Mouse (Mus musculus): Measurements from ENCODE around the gene Itga9. TPM values are rescaled to one million over a fixed set of nuclear protein-coding genes. Genes with fewer than 3 reads are reported as not detected.

The Itga9 gene
- polyA plus RNA-seq, 1 experiment, result 6.2 TPM

DNA sequence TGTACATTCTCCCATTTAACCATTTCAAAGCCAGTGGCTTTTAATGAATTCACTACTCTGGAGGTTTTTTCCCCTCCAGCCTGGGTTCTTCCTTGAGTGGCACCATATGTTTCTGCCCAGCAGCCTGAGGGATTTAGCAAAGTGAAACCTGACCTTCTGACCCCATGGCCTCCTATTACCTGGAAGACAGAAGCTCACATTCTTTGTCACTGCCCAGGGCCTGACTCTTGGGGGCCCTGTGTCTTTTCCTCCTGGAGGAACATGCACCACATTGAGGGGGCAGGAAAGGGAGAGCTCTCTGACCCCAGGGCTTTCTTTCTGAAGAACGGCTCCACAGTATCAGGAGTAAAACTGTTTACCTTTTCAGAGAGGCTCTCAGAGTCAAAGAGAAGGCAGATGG, 46.9 kb downstream of the Itga9 start:
- Histone ChIP-seq H3K27ac (ENCODE audit: control insufficient read depth, insufficient read depth, low read depth, low read length) (no peak overlapping the region), H3K4me1 (ENCODE audit: control insufficient read depth, insufficient read depth, low read length) (no peaks in the 10 kb centered on the region)

GRCm38 (mm10) chr9:118654969-118655368, 48.5 kb downstream of the Itga9 start:
- Histone ChIP-seq H3K36me3 (ENCODE audit: control insufficient read depth, insufficient read depth, low read length) (no peaks in the 10 kb centered on the region), H3K27ac (ENCODE audit: control insufficient read depth, insufficient read depth, low read depth, low read length) (no peak overlapping the region), H3K4me1 (ENCODE audit: control insufficient read depth, insufficient read depth, low read length) (no peaks in the 10 kb centered on the region), H3K4me3 (ENCODE audit: control insufficient read depth, low read depth, low read length) (no peak overlapping the region), H3K27me3 (ENCODE audit: control insufficient read depth, insufficient read depth, low read length) (no peaks in the 10 kb centered on the region)
- no peak for TF ChIP-seq CTCF (IDR thresholded peaks at IDR 0.05; ENCODE audit: control insufficient read depth, insufficient read depth, insufficient replicate concordance, low read depth, low read length)
- TF ChIP-seq POLR2A (IDR thresholded peaks at IDR 0.05; ENCODE audit: control insufficient read depth, low read depth, low read length), result no peak

More for the DNA sequence above, 46.9 kb downstream of the Itga9 start:
- no peaks in the 10 kb centered on the region for H3K27me3 ChIP-seq (ENCODE audit: control insufficient read depth, insufficient read depth, low read length)
- TF ChIP-seq CTCF (IDR thresholded peaks at IDR 0.05; ENCODE audit: control insufficient read depth, insufficient read depth, insufficient replicate concordance, low read depth, low read length) (no peak), POLR2A (IDR thresholded peaks at IDR 0.05; ENCODE audit: control insufficient read depth, low read depth, low read length) (no peak)
- no peaks in the 10 kb centered on the region for H3K36me3 ChIP-seq (ENCODE audit: control insufficient read depth, insufficient read depth, low read length)
- no peak overlapping the region for H3K4me3 ChIP-seq (ENCODE audit: control insufficient read depth, low read depth, low read length)

GRCm38 (mm10) chr9:118655726-118656125, 49.2 kb downstream of the Itga9 start:
- Histone ChIP-seq H3K36me3 (ENCODE audit: control insufficient read depth, insufficient read depth, low read length) (no peaks in the 10 kb centered on the region), H3K27ac (ENCODE audit: control insufficient read depth, insufficient read depth, low read depth, low read length) (no peak overlapping the region), H3K4me1 (ENCODE audit: control insufficient read depth, insufficient read depth, low read length) (no peaks in the 10 kb centered on the region), H3K4me3 (ENCODE audit: control insufficient read depth, low read depth, low read length) (no peak overlapping the region), H3K27me3 (ENCODE audit: control insufficient read depth, insufficient read depth, low read length) (no peaks in the 10 kb centered on the region)
- no peak for TF ChIP-seq CTCF (IDR thresholded peaks at IDR 0.05; ENCODE audit: control insufficient read depth, insufficient read depth, insufficient replicate concordance, low read depth, low read length)
- TF ChIP-seq POLR2A (IDR thresholded peaks at IDR 0.05; ENCODE audit: control insufficient read depth, low read depth, low read length), result no peak

DNA sequence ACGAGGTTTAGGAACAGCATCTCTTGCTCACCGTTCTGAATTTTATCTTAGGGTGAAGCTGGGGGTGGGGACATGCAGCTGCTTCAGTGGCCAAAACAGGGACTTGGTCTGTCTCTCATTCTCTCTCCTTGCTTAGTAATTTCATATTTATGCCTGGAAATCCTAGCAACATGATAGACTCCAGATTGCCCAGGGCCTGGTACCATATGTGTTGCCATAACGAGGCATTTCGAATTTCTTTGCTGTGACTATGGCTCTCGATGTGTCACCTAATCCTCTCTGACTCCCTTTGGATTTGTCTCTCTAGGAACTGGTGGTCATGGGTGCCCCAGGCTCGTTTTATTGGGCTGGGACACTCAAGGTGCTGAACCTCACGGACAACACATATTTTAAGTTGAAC, 51.7 kb downstream of the Itga9 start:
- no peak overlapping the region for H3K4me3 ChIP-seq (ENCODE audit: control insufficient read depth, low read depth, low read length)
- no peak for TF ChIP-seq CTCF (IDR thresholded peaks at IDR 0.05; ENCODE audit: control insufficient read depth, insufficient read depth, insufficient replicate concordance, low read depth, low read length)
- TF ChIP-seq POLR2A (IDR thresholded peaks at IDR 0.05; ENCODE audit: control insufficient read depth, low read depth, low read length), result no peak
- H3K36me3 ChIP-seq (ENCODE audit: control insufficient read depth, insufficient read depth, low read length), result no peaks in the 10 kb centered on the region
- H3K27me3 ChIP-seq (ENCODE audit: control insufficient read depth, insufficient read depth, low read length), result no peaks in the 10 kb centered on the region
- H3K4me1 ChIP-seq (ENCODE audit: control insufficient read depth, insufficient read depth, low read length), result no peaks in the 10 kb centered on the region
- no peak overlapping the region for H3K27ac ChIP-seq (ENCODE audit: control insufficient read depth, insufficient read depth, low read depth, low read length)

- Histone ChIP-seq H3K27me3 (ENCODE audit: control insufficient read depth, insufficient read depth, low read length) (no peaks in the 10 kb centered on the region), H3K4me3 (ENCODE audit: control insufficient read depth, low read depth, low read length) (no peak overlapping the region), H3K36me3 (ENCODE audit: control insufficient read depth, insufficient read depth, low read length) (no peaks in the 10 kb centered on the region), H3K4me1 (ENCODE audit: control insufficient read depth, insufficient read depth, low read length) (no peaks in the 10 kb centered on the region), H3K27ac (ENCODE audit: control insufficient read depth, insufficient read depth, low read depth, low read length) (no peak overlapping the region)
- no peak for TF ChIP-seq POLR2A (IDR thresholded peaks at IDR 0.05; ENCODE audit: control insufficient read depth, low read depth, low read length)
- TF ChIP-seq CTCF (IDR thresholded peaks at IDR 0.05; ENCODE audit: control insufficient read depth, insufficient read depth, insufficient replicate concordance, low read depth, low read length), result no peak
Measured at GRCm38 (mm10) chr9:118659809-118660208, 53.3 kb downstream of the Itga9 start.

GRCm38 (mm10) chr9:118660259-118660658, 53.8 kb downstream of the Itga9 start:
- no peaks in the 10 kb centered on the region for H3K36me3 ChIP-seq (ENCODE audit: control insufficient read depth, insufficient read depth, low read length)
- H3K27me3 ChIP-seq (ENCODE audit: control insufficient read depth, insufficient read depth, low read length), result no peaks in the 10 kb centered on the region
- no peak overlapping the region for H3K4me3 ChIP-seq (ENCODE audit: control insufficient read depth, low read depth, low read length)
- TF ChIP-seq POLR2A (IDR thresholded peaks at IDR 0.05; ENCODE audit: control insufficient read depth, low read depth, low read length) (no peak), CTCF (IDR thresholded peaks at IDR 0.05; ENCODE audit: control insufficient read depth, insufficient read depth, insufficient replicate concordance, low read depth, low read length) (no peak)
- H3K4me1 ChIP-seq (ENCODE audit: control insufficient read depth, insufficient read depth, low read length), result no peaks in the 10 kb centered on the region
- no peak overlapping the region for H3K27ac ChIP-seq (ENCODE audit: control insufficient read depth, insufficient read depth, low read depth, low read length)

DNA sequence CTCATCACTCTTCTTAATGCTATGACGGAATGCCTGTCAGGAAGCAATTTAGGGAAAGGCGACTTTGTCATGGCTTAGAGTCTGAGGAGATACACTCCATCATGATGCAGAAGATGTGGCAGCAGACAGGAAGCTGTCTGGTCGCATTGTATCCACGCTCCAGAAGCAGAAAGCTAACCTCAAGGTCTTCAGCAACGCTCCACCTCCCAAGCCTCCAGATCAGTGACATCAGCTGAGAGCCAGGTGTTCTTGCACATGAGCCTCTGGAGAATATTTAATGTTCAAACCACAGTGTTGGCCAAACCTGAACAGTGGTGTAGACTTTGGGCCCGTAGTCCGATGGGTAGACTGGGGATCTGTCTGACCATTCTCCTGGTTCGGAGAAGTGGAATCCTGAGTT, 55.5 kb downstream of the Itga9 start:
- no peak overlapping the region for H3K4me3 ChIP-seq (ENCODE audit: control insufficient read depth, low read depth, low read length)
- TF ChIP-seq POLR2A (IDR thresholded peaks at IDR 0.05; ENCODE audit: control insufficient read depth, low read depth, low read length) (no peak), CTCF (IDR thresholded peaks at IDR 0.05; ENCODE audit: control insufficient read depth, insufficient read depth, insufficient replicate concordance, low read depth, low read length) (no peak)
- H3K4me1 ChIP-seq (ENCODE audit: control insufficient read depth, insufficient read depth, low read length), result no peaks in the 10 kb centered on the region
- no peak overlapping the region for H3K27ac ChIP-seq (ENCODE audit: control insufficient read depth, insufficient read depth, low read depth, low read length)
- H3K36me3 ChIP-seq (ENCODE audit: control insufficient read depth, insufficient read depth, low read length), result no peaks in the 10 kb centered on the region
- no peaks in the 10 kb centered on the region for H3K27me3 ChIP-seq (ENCODE audit: control insufficient read depth, insufficient read depth, low read length)

- no peaks in the 10 kb centered on the region for H3K4me1 ChIP-seq (ENCODE audit: control insufficient read depth, insufficient read depth, low read length)
- H3K4me3 ChIP-seq (ENCODE audit: control insufficient read depth, low read depth, low read length), result no peak overlapping the region
- TF ChIP-seq POLR2A (IDR thresholded peaks at IDR 0.05; ENCODE audit: control insufficient read depth, low read depth, low read length), result no peak
- no peak for TF ChIP-seq CTCF (IDR thresholded peaks at IDR 0.05; ENCODE audit: control insufficient read depth, insufficient read depth, insufficient replicate concordance, low read depth, low read length)
- H3K27me3 ChIP-seq (ENCODE audit: control insufficient read depth, insufficient read depth, low read length), result no peaks in the 10 kb centered on the region
- H3K36me3 ChIP-seq (ENCODE audit: control insufficient read depth, insufficient read depth, low read length), result no peaks in the 10 kb centered on the region
- H3K27ac ChIP-seq (ENCODE audit: control insufficient read depth, insufficient read depth, low read depth, low read length), result no peak overlapping the region
Measured at GRCm38 (mm10) chr9:118662476-118662875, 56.0 kb downstream of the Itga9 start.
